Mouse (Mus musculus) hindlimb bud, embryonic 11.5 days (tissue): Measurements from ENCODE around the gene Mecr.

Experiments
- DNase-seq: peaks from one replicate; pipeline ENCODE4 v3.0.0-alpha.2; 2012; ENCODE audit warnings: low read depth, low spot score; ENCODE audit errors: extremely low spot score

Gene Mecr

GRCm38 (mm10) chr4:131883571-131883970 lies 40.3 kb downstream of the Mecr start:
- no peak for DNase-seq

GRCm38 (mm10) chr4:131885376-131885775 lies 42.1 kb downstream of the Mecr start:
- DNase-seq = no peak

DNA sequence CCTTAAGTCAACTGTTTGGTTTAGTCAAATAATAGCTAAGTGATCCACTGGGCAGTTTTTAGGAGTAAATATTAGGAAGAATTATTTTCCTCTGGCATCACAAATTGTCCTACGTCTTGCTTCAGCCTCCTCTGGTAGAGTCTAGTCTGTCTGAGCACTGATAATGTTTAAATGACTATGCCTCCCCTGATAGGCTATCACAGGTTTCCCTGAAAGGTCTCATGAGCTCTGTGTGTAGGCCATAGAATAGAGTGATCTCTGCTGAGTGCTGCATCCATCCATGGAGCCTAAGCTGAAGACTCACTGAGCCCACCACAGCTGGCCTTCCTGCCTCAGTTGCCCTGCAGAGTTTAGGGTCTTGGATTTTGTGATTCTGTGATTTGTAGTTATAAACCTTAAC lies 45.3 kb downstream of the Mecr start:
- DNase-seq = no peak

DNA sequence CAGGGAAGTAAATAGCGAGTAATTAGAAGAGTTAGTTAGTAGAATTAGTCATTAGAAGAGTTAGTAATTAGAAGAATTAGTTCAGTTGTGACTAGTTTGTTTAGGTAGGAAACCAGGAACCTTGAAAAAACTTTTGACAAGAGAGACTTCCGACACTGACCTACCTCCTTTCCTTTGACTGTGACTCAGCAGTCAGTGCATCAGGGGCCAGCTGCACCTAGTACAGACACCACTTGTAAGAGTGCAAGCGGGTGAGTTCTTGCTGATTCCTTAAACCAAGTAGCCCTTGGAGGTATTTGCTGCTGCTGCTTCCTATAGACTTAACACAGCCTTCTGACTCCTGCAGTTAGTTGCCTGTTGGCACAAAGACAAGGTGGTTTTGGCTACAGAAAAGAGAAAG lies 47.4 kb downstream of the Mecr start:
- DNase-seq = no peak

- no peak for DNase-seq
These were observed 53.8 kb downstream of the Mecr start for GRCm38 (mm10) chr4:131897109-131897508.

DNA sequence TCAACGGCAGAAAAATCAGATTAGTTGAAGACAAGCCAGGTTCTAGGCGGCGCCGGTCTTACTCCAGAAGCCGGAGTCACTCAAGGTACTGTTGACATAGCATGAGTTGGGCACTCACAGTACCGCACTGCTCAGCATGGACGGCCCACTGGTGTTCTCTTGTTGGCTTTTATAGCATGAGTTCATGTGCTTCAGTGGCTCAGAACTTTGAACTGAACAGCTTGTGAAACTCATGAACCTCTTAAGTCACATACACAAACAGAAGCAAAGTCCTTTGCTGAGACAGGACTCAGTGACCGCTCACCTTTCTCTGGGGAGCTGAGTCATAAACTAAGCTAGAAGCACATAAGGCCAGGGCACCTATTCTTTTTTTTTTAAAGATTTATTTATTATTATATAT lies 54.5 kb downstream of the Mecr start:
- DNase-seq = no peak

DNA sequence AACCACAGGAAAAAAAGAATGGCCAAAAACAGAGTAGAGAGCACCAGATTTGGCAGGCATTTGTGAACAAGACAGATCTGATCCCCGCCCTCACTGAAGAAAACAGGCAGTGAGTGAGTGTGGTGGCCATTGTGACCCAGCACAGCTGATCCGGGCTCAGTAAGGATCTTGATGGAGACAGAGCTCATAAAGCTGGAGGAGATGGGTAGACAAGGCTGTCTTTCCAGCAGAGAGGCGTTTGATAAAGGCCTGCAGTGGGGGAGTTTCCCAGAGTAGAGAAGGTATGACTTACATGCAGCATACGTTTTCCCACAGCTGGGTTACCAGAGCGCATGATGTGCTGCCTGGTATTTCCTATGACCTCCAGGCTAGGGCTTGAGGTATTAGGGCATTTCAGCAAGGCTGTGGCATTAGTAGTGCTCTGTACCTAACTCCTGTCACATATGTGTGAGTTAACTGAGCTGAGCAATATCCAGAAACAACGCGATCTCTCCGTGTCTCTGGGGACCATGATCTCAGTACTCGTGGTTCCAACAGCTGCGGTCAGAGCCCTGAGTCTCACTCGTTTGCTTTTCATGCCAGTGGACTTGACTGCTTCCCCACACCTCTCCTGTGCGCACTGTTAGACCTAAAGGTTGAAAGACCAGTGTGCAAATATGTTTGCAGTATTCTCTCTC lies 55.4 kb downstream of the Mecr start:
- DNase-seq = no peak

DNA sequence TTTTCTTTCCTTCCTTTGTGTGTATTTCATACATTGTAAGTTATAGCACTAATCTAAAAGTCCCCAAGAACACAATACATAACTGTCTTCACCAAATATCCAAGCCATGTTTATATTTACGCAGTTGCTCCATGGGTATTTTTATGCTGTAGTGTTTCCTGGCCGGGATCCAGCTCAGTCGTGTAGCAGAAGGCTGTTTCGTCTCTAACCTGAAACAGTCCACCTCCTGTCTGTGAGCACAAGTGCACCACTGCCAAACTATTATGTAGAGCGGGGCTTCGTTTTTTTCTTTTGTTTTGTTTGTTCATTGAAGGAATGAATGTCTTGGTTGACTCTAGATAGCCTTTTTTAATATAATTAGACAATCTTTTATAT lies 55.9 kb downstream of the Mecr start:
- DNase-seq = no peak

DNA sequence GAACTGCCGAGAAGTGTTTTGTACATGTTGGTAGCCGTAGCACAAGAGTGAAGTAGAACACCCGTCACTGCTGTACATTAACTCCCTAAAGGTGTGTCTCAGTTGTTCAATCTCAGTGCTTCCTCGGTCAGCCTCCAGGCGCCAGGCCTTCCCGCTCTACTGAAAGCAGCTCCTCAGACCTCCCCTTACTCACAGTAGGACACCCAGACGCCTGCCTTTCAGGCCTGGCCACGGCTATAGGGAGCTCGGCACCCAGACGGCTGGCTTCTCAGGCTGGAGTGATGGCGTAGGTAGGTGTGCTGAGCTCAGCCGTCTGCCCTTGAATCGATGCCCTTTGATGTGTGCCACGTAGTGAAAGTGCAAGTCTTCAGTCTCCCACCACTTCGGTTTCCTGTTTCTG lies 57.8 kb downstream of the Mecr start:
- DNase-seq = no peak

DNA sequence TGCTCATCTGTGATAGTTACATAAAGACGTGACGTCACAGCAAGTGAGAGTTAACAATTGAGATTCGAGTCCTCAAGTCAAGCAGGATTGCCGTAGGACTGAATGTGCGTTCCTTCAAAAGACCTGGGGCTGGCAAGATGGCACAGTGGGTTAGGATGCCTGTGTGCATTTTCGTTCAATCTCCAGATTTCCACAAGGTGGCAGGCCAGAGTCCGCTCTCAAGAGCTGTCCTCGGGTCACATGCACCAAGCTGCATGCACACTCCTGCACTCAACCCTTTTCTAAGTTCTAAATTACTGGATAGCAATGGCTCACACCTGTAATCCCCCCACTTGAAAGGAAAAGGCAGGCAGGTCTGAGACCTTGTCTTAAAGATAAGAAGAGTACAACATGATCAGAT lies 61.2 kb downstream of the Mecr start:
- no peak for DNase-seq

- DNase-seq = no peak
These were observed 63.2 kb downstream of the Mecr start for GRCm38 (mm10) chr4:131906423-131906822.

GRCm38 (mm10) chr4:131907912-131908311 lies 64.6 kb downstream of the Mecr start:
- no peak for DNase-seq

DNA sequence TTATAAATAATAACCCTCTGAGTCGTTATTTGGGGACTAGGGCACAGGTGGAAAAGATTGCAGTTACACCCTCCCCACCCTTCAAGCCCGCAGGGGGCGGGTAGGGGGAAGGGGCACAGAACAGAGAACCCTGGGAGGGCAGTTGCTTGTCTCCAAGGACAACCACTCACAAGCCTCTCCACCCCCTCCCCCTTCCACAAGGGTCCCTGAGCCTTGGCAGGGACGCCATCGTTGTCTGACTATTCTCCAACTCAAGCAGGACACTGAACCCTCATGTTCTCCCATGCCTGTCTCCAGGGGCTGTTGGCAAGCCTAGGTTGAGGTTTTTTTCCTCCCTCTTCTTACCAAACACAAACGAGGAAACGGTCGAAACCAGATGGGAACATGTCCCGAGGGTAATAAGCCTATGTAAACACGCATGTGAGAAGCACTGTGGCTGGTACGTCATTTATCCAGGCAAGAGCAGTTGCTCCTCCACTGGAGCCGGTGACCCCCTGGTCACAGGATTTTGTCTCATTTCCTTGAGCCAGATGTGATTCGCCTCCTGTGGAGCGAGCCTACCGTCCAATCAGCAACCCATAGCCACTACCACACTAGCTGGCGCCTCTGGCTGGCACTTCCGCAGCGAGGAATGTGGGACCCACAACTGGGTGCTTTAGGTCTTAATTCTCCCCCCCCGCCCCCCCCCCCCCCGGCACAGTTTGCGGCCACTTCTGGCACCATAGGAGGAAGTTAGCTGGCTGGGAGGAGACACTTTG lies 67.1 kb downstream of the Mecr start:
- no peak for DNase-seq

DNA sequence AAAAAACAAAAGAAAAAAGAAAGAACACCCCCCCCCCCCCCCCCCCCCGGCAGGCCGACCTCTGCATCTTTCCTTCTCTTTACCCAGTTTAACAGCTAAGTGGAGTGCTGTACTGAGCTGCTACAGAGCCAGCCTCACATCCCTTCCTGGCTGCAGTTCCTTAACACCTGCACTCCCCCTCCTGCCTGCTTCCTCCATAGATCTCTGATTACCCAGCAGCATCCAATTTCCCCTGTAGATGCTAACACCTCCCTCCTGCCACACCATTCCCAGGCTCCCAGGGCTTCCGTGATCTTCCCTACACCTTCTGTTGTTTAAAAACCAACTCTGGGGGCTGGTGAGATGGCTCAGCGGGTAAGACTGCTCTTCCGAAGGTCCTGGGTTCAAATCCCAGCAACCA lies 68.3 kb downstream of the Mecr start:
- no peak for DNase-seq

- DNase-seq = no peak
These were observed 70.3 kb downstream of the Mecr start for GRCm38 (mm10) chr4:131913526-131913925.

- DNase-seq = no peak
These were observed 70.9 kb downstream of the Mecr start for GRCm38 (mm10) chr4:131914046-131914643.

DNA sequence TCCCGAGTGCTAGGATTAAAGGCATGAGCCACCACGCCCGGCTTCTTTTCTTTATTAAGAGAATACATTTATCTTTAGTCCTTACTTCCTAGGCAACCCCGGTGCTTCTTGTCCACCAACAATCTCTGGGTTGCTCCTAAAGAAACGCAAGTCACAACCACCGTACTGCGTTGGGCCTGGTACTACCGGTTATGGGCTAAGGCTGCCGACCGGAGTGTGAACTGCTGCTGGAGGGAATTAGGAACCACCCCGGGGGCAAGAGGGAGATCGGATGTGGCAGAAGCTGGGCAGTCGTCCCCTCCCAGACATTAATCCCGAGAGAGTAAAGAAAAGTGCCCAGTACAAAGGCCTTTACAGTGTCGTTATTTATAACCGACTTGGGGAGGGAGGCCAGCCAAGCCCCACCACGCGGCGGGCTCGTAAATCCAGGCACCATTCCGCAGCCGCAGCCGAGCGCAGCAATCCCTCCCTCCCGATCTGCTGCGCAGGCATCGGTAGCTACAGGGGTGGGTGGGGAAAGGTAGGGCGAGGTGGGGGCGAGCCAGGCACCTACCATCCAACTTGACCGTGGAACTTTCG lies 71.7 kb downstream of the Mecr start:
- no peak for DNase-seq

DNA sequence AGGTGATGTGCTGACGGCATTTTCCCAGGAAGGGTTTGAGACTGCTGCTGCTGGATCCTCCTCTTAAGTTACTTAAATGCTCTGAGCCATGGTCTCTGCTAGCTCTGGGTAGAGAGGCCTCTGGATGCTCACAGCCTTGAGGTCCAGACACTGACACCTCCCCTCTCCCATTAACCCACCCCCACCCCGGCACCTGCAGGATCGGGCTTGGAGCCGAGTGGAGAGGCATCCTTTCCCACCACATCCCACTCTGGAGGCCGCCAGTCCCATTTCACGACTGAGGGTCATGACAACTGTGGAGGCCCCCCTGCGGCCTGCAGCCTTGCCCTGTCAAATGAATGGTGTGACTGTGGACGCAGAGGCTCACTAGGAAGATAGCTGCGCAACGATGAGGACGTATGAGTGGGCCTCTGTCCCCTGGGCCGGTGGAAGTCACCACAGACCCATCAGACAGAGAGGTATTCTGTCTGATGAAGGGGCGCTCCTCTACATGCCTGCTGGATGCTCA lies 72.6 kb downstream of the Mecr start:
- DNase-seq = no peak

- no peak for DNase-seq
These were observed 73.2 kb downstream of the Mecr start for GRCm38 (mm10) chr4:131916425-131916824.

GRCm38 (mm10) chr4:131917010-131917555 lies 73.8 kb downstream of the Mecr start:
- DNase-seq = no peak
